Mouse (Mus musculus) cerebral cortex, adult 2 months (tissue): ENCODE data around the gene Thbd.

Experiments
- WGBS: fragments of 180-500 bp; shearing (Covaris S2); methylation state at CpG from one replicate; pipeline ENCODE4 v1.1.7; 2018; 5-methylcytosine and 5-hydroxymethylcytosine counted together

Thbd gene

GRCm38 (mm10) chr2:148379899-148380413 lies 28.0 kb downstream of the Thbd start:
- 67% methylated on average over 1 of the region's 1 CpGs for WGBS

- WGBS = 82% methylated on average over 1 of the region's 1 CpGs
Measured at GRCm38 (mm10) chr2:148378817-148379342, 29.1 kb downstream of the Thbd start.

GRCm38 (mm10) chr2:148375326-148376150 lies 32.5 kb downstream of the Thbd start:
- 78% methylated on average over 10 of the region's 10 CpGs for WGBS

GRCm38 (mm10) chr2:148373602-148374071 lies 34.4 kb downstream of the Thbd start:
- WGBS = 53% methylated on average over 2 of the region's 2 CpGs

- WGBS = 74% methylated on average over 4 of the region's 4 CpGs
Measured at GRCm38 (mm10) chr2:148371743-148372630, 36.0 kb downstream of the Thbd start.

GRCm38 (mm10) chr2:148365227-148365626 lies 42.8 kb downstream of the Thbd start:
- 43% methylated on average over 1 of the region's 1 CpGs for WGBS

GRCm38 (mm10) chr2:148364536-148364935 lies 43.5 kb downstream of the Thbd start:
- 50% methylated on average over 3 of the region's 3 CpGs for WGBS

- WGBS = 47% methylated on average over 1 of the region's 1 CpGs
Measured at GRCm38 (mm10) chr2:148357145-148357544, 50.8 kb downstream of the Thbd start.
